Mouse (Mus musculus): ENCODE data around the gene Ctnnd2. TPM values are rescaled to one million over a fixed set of nuclear protein-coding genes. Genes with fewer than 3 reads are reported as not detected.

Gene Ctnnd2
- polyA plus RNA-seq, 1 experiment from 2014 or later = 1.4 TPM

DNA sequence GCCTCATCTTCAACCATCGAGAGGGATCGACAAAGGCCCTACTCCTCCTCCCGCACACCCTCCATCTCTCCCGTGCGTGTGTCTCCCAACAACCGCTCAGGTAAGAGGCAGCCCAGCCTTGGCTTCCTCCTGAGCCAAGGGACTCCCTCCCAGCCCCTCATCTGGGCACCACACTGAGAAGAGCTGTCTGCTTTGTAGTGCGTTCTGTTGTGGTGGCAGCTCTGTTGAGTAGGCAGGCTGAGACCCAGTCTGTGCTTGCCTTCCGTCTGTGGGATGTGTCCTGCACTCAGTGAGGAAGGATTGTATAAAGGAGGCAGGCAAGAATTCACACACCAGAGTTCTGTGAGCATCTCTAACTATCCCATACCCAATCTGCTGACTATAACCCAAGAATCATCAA, 832.6 kb downstream of the Ctnnd2 start:
- H3K27me3 ChIP-seq (replicated peaks) = no peaks in the 10 kb centered on the region
- no peak overlapping the region for H3K27ac ChIP-seq (ENCODE audit: poor library complexity, severe bottlenecking)
- no peaks in the 10 kb centered on the region for H3K36me3 ChIP-seq
- no peak overlapping the region for H3K9ac ChIP-seq
- no peak overlapping the region for H3K4me3 ChIP-seq
- no peak for ATAC-seq (ENCODE audit: insufficient number of reproducible peaks, low FRiP score)
- 74% methylated on average over 8 of the region's 8 CpGs for WGBS
- H3K4me1 ChIP-seq (replicated peaks) = no peaks in the 10 kb centered on the region
- H3K9me3 ChIP-seq (replicated peaks) = no peaks in the 10 kb centered on the region
- H3K4me2 ChIP-seq = no peak overlapping the region

- 82% methylated on average over 8 of the region's 8 CpGs for WGBS
- Histone ChIP-seq H3K36me3 (no peaks in the 10 kb centered on the region), H3K9ac (no peak overlapping the region), H3K4me2 (no peak overlapping the region), H3K27ac (ENCODE audit: poor library complexity, severe bottlenecking) (no peak overlapping the region), H3K4me3 (no peak overlapping the region), H3K27me3 (replicated peaks) (no peaks in the 10 kb centered on the region), H3K4me1 (replicated peaks) (no peaks in the 10 kb centered on the region), H3K9me3 (replicated peaks) (no peaks in the 10 kb centered on the region)
- ATAC-seq (ENCODE audit: insufficient number of reproducible peaks, low FRiP score) = no peak
Measured at GRCm38 (mm10) chr15:31006050-31006824, 833.8 kb downstream of the Ctnnd2 start.

DNA sequence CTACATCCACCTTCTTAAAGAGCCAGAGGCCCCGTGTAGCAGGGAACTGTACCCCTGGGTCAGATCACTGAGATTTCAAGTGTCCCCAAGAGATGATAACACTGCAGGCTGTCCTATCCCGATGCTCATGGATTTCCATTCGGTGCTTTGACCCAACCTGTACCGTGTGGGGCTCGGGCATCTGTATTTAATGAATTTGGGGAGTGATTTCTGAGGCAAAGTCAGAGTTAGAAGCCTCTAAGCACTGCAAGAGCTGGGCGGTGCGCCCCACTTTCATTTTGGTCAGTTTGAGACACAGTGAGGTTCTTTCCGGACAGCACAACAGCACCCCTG, 834.4 kb downstream of the Ctnnd2 start:
- no peak overlapping the region for H3K4me3 ChIP-seq
- no peaks in the 10 kb centered on the region for H3K4me1 ChIP-seq (replicated peaks)
- no peak for ATAC-seq (ENCODE audit: insufficient number of reproducible peaks, low FRiP score)

GRCm38 (mm10) chr15:31008594-31008993, 836.2 kb downstream of the Ctnnd2 start:
- no peaks in the 10 kb centered on the region for H3K4me1 ChIP-seq (replicated peaks)
- WGBS = 78% methylated on average over 6 of the region's 6 CpGs
- no peak overlapping the region for H3K4me2 ChIP-seq
- H3K27ac ChIP-seq (ENCODE audit: poor library complexity, severe bottlenecking) = no peak overlapping the region
- no peaks in the 10 kb centered on the region for H3K36me3 ChIP-seq
- no peak for ATAC-seq (ENCODE audit: insufficient number of reproducible peaks, low FRiP score)
- H3K4me3 ChIP-seq = no peak overlapping the region
- H3K9me3 ChIP-seq (replicated peaks) = no peaks in the 10 kb centered on the region
- no peak overlapping the region for H3K9ac ChIP-seq
- H3K27me3 ChIP-seq (replicated peaks) = no peaks in the 10 kb centered on the region

More for the DNA sequence above, 834.4 kb downstream of the Ctnnd2 start:
- Histone ChIP-seq H3K4me2 (no peak overlapping the region), H3K36me3 (no peaks in the 10 kb centered on the region), H3K27ac (ENCODE audit: poor library complexity, severe bottlenecking) (no peak overlapping the region), H3K27me3 (replicated peaks) (no peaks in the 10 kb centered on the region), H3K9ac (no peak overlapping the region), H3K9me3 (replicated peaks) (no peaks in the 10 kb centered on the region)
- WGBS = 78% methylated on average over 8 of the region's 8 CpGs

DNA sequence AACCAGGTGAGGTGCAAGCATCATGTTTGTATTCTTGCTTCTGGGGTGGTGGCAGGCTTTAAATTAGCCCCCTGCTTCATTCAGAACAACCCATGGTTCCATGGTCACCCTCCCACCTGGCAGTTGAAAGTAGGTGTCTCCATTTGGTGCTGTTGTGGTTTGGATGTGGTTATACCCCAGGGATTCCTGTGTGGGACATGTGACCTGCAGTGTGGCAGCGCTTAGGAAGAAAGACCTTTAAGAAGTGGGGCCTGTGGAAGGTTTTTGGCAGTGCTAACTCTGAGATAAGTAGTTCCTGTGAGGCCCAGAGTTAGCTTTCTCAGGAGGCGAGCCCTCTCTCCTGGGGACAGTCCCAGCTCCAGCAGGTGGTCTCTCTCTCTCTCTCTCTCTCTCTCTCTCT, 848.4 kb downstream of the Ctnnd2 start:
- no peak for ATAC-seq (ENCODE audit: insufficient number of reproducible peaks, low FRiP score)
- Histone ChIP-seq H3K4me1 (replicated peaks) (no peaks in the 10 kb centered on the region), H3K36me3 (no peaks in the 10 kb centered on the region), H3K27me3 (replicated peaks) (no peaks in the 10 kb centered on the region), H3K9me3 (replicated peaks) (no peaks in the 10 kb centered on the region), H3K4me3 (no peak overlapping the region), H3K27ac (ENCODE audit: poor library complexity, severe bottlenecking) (no peak overlapping the region), H3K9ac (no peak overlapping the region), H3K4me2 (no peak overlapping the region)
- WGBS = 46% methylated on average over 2 of the region's 2 CpGs

GRCm38 (mm10) chr15:31022012-31022411, 849.6 kb downstream of the Ctnnd2 start:
- no peak overlapping the region for H3K4me2 ChIP-seq
- ATAC-seq (ENCODE audit: insufficient number of reproducible peaks, low FRiP score) = no peak
- no peak overlapping the region for H3K27ac ChIP-seq (ENCODE audit: poor library complexity, severe bottlenecking)
- H3K4me3 ChIP-seq = no peak overlapping the region
- no peaks in the 10 kb centered on the region for H3K27me3 ChIP-seq (replicated peaks)
- 85% methylated on average over 1 of the region's 1 CpGs for WGBS
- H3K9ac ChIP-seq = no peak overlapping the region
- H3K4me1 ChIP-seq (replicated peaks) = no peaks in the 10 kb centered on the region
- no peaks in the 10 kb centered on the region for H3K36me3 ChIP-seq
- H3K9me3 ChIP-seq (replicated peaks) = no peaks in the 10 kb centered on the region

DNA sequence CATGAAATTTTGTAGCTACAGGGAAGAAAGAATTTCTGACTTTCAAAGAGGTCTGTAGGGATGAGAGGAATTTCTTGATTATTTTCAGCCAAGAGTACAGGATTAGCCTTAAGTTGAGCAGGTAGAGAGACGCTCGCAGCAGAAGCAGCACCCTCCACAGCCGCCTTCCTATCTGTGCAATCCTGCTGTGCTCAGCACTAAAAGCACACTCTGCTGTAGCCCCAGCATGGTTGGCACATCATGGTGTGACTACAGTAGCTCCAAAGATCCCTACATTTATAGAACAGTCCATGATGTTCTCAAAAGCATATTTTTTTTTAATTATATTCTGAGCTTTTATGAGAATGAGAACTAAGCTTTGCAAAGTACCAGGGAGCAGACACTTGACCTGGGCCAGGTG, 850.1 kb downstream of the Ctnnd2 start:
- Histone ChIP-seq H3K9me3 (replicated peaks) (no peaks in the 10 kb centered on the region), H3K27ac (ENCODE audit: poor library complexity, severe bottlenecking) (no peak overlapping the region), H3K36me3 (no peaks in the 10 kb centered on the region), H3K4me3 (no peak overlapping the region), H3K4me2 (no peak overlapping the region), H3K4me1 (replicated peaks) (no peaks in the 10 kb centered on the region), H3K9ac (no peak overlapping the region), H3K27me3 (replicated peaks) (no peaks in the 10 kb centered on the region)
- ATAC-seq (ENCODE audit: insufficient number of reproducible peaks, low FRiP score) = no peak
- 85% methylated on average over 3 of the region's 3 CpGs for WGBS

DNA sequence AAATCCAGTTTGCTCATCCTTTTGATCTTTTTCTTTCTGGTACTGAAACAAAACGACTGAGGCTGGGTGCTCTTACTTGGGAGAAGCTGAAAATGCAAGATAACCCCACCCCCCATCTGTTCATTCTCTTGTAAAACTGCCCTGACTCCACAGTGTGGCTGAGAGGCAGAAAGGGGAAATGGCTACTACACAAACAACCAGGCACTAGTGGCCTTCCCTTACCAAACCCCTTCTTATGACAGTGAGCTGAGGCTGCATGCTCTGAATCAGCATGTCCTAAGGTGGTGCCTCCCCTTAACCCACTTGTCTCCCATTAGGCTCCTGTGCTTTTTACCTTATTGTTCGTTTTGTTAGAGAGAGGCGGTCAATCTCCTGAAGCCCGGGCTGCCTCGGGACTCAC, 851.4 kb downstream of the Ctnnd2 start:
- H3K27ac ChIP-seq (ENCODE audit: poor library complexity, severe bottlenecking) = no peak overlapping the region
- H3K27me3 ChIP-seq (replicated peaks) = no peaks in the 10 kb centered on the region
- H3K9me3 ChIP-seq (replicated peaks) = no peaks in the 10 kb centered on the region
- no peaks in the 10 kb centered on the region for H3K4me1 ChIP-seq (replicated peaks)
- no peak overlapping the region for H3K4me3 ChIP-seq
- WGBS = 77% methylated on average over 5 of the region's 5 CpGs
- H3K36me3 ChIP-seq = no peaks in the 10 kb centered on the region
- ATAC-seq (ENCODE audit: insufficient number of reproducible peaks, low FRiP score) = no peak
- H3K4me2 ChIP-seq = no peak overlapping the region
- H3K9ac ChIP-seq = no peak overlapping the region

DNA sequence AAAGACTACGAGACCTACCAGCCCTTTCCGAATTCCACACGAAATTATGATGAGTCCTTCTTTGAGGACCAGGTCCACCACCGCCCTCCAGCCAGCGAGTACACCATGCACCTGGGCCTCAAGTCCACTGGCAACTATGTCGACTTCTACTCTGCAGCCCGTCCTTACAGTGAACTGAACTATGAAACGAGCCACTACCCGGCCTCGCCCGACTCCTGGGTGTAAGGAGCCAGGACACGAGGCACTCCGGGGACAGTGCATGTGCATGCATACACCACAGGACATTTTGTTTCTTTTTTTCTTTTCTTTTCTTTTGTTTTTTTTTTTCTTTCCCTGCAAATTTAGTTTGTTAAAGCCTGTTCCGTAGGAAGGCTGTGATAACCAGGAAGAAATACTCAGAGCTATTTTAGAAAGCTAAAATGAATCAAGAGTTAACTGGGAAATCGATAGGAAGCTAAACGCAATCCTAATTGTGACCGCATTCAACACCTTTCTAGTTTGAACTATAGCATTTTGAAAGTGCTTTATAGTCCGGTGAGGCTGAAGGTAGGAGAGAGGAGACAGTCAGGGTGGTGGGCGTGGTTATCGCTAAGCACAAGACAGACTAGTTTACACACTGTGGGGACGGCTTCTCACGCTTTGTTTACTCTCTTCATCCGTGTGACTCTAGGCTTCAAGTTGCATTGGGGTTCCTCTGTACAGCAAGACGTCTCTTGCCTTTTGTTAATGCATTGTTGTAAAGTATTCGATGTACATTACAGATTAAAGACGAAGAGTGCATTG, 855.2 kb downstream of the Ctnnd2 start:
- H3K27me3 ChIP-seq (replicated peaks) = no peaks in the 10 kb centered on the region
- WGBS = 84% methylated on average over 26 of the region's 26 CpGs
- H3K9me3 ChIP-seq (replicated peaks) = no peaks in the 10 kb centered on the region
- H3K4me3 ChIP-seq = no peak overlapping the region
- no peaks in the 10 kb centered on the region for H3K4me1 ChIP-seq (replicated peaks)
- no peak overlapping the region for H3K27ac ChIP-seq (ENCODE audit: poor library complexity, severe bottlenecking)
- H3K36me3 ChIP-seq = no peaks in the 10 kb centered on the region
- ATAC-seq (ENCODE audit: insufficient number of reproducible peaks, low FRiP score) = no peak
- no peak overlapping the region for H3K4me2 ChIP-seq
- no peak overlapping the region for H3K9ac ChIP-seq

DNA sequence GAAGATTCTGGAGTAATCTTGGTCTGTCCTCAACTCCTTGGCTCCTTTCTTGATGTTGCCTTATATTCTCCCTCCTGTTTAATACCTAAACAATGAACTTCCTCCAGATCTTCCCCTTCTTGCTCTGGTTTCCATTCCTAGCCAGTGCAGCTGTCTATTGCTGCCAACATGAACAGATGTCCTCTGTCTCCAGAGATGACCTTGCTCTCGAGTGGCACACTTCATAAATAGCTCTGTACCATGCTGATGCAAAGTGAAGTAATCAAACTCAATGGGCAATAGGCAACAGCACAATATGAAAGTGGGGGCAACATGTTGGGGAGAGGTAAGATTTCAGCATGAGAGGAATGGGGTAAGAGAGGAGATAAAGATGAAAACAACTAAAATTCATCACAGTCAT, 872.6 kb downstream of the Ctnnd2 start:
- 44% methylated on average over 1 of the region's 1 CpGs for whole genome bisulfite sequencing
- Histone ChIP-seq H3K9ac (no peak overlapping the region), H3K9me3 (replicated peaks) (no peaks in the 10 kb centered on the region), H3K4me2 (no peak overlapping the region), H3K4me3 (no peak overlapping the region), H3K4me1 (replicated peaks) (no peaks in the 10 kb centered on the region), H3K36me3 (no peaks in the 10 kb centered on the region), H3K27me3 (replicated peaks) (no peaks in the 10 kb centered on the region), H3K27ac (ENCODE audit: poor library complexity, severe bottlenecking) (no peak overlapping the region)
- no peak for ATAC-seq (ENCODE audit: insufficient number of reproducible peaks, low FRiP score)

DNA sequence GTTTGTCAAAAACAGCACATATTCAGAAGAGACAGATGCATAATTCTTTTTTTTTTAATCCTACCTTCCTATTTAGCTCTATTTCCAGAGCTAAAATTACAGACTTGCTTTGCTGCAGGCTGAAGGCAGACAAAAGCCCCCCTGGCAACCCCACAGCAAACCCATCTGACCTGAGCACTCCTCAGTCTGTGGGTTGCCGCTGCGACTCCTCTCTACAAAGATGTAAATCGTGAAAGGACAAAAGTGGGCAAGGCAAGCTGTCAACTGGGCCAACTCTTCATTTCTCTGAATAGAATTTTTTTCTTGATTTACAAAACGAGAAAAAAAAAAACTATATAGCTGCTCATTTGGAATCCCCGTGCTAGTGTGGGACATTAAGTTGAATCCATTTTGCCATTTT, 879.1 kb downstream of the Ctnnd2 start:
- Histone ChIP-seq H3K36me3 (no peaks in the 10 kb centered on the region), H3K9me3 (replicated peaks) (no peaks in the 10 kb centered on the region), H3K27ac (ENCODE audit: poor library complexity, severe bottlenecking) (no peak overlapping the region), H3K4me2 (no peak overlapping the region), H3K27me3 (replicated peaks) (no peaks in the 10 kb centered on the region), H3K9ac (no peak overlapping the region), H3K4me1 (replicated peaks) (no peaks in the 10 kb centered on the region), H3K4me3 (no peak overlapping the region)
- WGBS = 79% methylated on average over 5 of the region's 5 CpGs
- no peak for ATAC-seq (ENCODE audit: insufficient number of reproducible peaks, low FRiP score)
